Mouse (Mus musculus) ES-E14 (cell line): ENCODE measurements around the gene Aqp2. TPM values are rescaled to one million over a fixed set of nuclear protein-coding genes. Genes with fewer than 3 reads are reported as not detected.

ENCODE experiments used
- DNase-seq: peaks from one replicate; pipeline ENCODE4 v3.0.0-alpha.2; 2013; ENCODE audit warnings: low read depth, low spot score
- H3K27ac ChIP-seq: 2 replicates; pipeline ENCODE4 v1.5.1; 2012; ENCODE audit warnings: low read depth, mild to moderate bottlenecking, low read length, moderate library complexity, mixed read lengths; ENCODE audit not compliant: poor library complexity, insufficient read depth, severe bottlenecking
- H3K36me3 ChIP-seq: 2 replicates; pipeline ENCODE4 v1.6.1; 2012; ENCODE audit warnings: mild to moderate bottlenecking, low read length, moderate library complexity, mixed read lengths; ENCODE audit not compliant: control insufficient read depth, poor library complexity, insufficient read depth, severe bottlenecking
- H3K4me1 ChIP-seq, 2 experiments: fragments of 150-350 bp in 1 of 2; sonication (generic) in 1 of 2; 2 replicates each; pipeline ENCODE4 v1.6.1; 2012; ENCODE audit warnings: low read length in 2 of 2, mild to moderate bottlenecking in 1 of 2, mixed read lengths in 1 of 2; ENCODE audit not compliant: control insufficient read depth in 2 of 2, insufficient read depth in 2 of 2, poor library complexity in 1 of 2
- H3K4me3 ChIP-seq, 2 experiments: fragments of 150-350 bp in 1 of 2; sonication (generic) in 1 of 2; 2 replicates each; pipeline ENCODE4 v1.5.1; 2012; ENCODE audit warnings: low read length in 2 of 2, low read depth in 1 of 2, mild to moderate bottlenecking in 1 of 2, mixed read lengths in 1 of 2; ENCODE audit not compliant: insufficient read depth in 1 of 2, poor library complexity in 1 of 2, severe bottlenecking in 1 of 2
- H3K9ac ChIP-seq: 2 replicates; pipeline ENCODE4 v1.6.1; 2012; ENCODE audit warnings: low read depth, mild to moderate bottlenecking, low read length, mixed read lengths; ENCODE audit not compliant: poor library complexity, insufficient read depth, severe bottlenecking
- H3K9me3 ChIP-seq: fragments of 150-350 bp; sonication (generic); 2 replicates; pipeline ENCODE4 v1.6.1; 2012; ENCODE audit warnings: low read depth, mild to moderate bottlenecking, low read length; ENCODE audit not compliant: control insufficient read depth, insufficient read depth
- CHD2 ChIP-seq: IDR thresholded peaks from 2 replicates; pipeline ENCODE4 v1.6.1; 2014; ENCODE audit warnings: mild to moderate bottlenecking, low read depth, low read length, inconsistent platforms
- HCFC1 ChIP-seq: IDR thresholded peaks from 2 replicates; pipeline ENCODE4 v1.6.1; 2012; ENCODE audit warnings: low read length, inconsistent platforms, borderline replicate concordance; ENCODE audit not compliant: insufficient read depth
- MAFK ChIP-seq: IDR thresholded peaks from 2 replicates; pipeline ENCODE4 v1.6.1; 2014; ENCODE audit warnings: mild to moderate bottlenecking, low read depth, low read length, inconsistent platforms; ENCODE audit not compliant: insufficient read depth
- ZC3H11A ChIP-seq: IDR thresholded peaks from 2 replicates; pipeline ENCODE4 v1.6.1; 2012; ENCODE audit warnings: low read depth, mild to moderate bottlenecking, inconsistent platforms, low read length, borderline replicate concordance
- ZNF384 ChIP-seq: IDR thresholded peaks from 2 replicates; pipeline ENCODE4 v1.6.1; 2012; ENCODE audit warnings: low read depth, low read length, inconsistent platforms
- in situ Hi-C, 2 experiments: fragments of 600-800 bp; cut with MboI; formaldehyde crosslinking; loops; one replicate each; pipeline ENCODE4 v1.15.1; 2025; ENCODE audit warnings: low sequenced_read_pairs in 2 of 2, inconsistent platforms in 1 of 2; ENCODE audit not compliant: unreplicated experiment in 2 of 2
- total RNA-seq: library from RNA; depleted of rRNA; stranded (reverse); fragments of 300-350 nt; gene quantifications from 2 replicates; pipeline ENCODE4 v1.2.3, GENCODE M21; 2012

Gene Aqp2
- total RNA-seq, 1 experiment, result not detected

GRCm38 (mm10) chr15:99592177-99592576 lies 13.3 kb downstream of the Aqp2 start:
- Histone ChIP-seq H3K9me3 (no peaks in the 10 kb centered on the region), H3K36me3 (no peaks in the 10 kb centered on the region), H3K4me3 (no peak overlapping the region), H3K4me1 (peaks cover 0 to 6% of the 10 kb centered on the region in 2 experiments; a peak in 1 of 4 replicates), H3K27ac (no peak overlapping the region), H3K9ac (no peak overlapping the region)
- TF ChIP-seq ZC3H11A (no peak), ZNF384 (no peak), CHD2 (no peak), MAFK (no peak), HCFC1 (no peak)
- in situ Hi-C loops, result no loop called here
- no peak for DNase-seq

GRCm38 (mm10) chr15:99592877-99593276 lies 14.0 kb downstream of the Aqp2 start:
- TF ChIP-seq CHD2, result no peak
- no peak for TF ChIP-seq MAFK
- no peak for TF ChIP-seq ZC3H11A
- no peak for TF ChIP-seq HCFC1
- no peak for TF ChIP-seq ZNF384
- no peaks in the 10 kb centered on the region for H3K36me3 ChIP-seq

DNA sequence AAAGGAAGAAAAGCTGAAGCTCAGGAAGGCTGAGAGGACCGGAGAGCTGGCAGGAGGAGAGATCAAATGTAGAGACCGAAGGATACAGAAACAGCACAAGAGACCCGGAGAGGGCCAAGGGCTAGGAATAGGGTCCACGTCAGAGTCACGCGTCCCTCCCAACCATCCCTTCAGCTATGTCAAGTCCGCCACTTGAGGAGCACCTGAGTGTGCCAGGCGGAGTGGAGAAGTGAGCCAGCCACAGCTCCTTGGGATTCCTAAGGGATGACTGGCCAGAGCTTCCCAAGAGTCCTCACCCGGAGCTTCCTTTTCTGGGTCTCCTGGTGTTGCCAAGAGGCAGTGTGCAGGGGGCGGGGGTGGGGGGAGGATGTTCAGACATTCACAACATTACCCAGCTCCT lies 16.1 kb downstream of the Aqp2 start:
- in situ Hi-C loops, result no loop called here
- Histone ChIP-seq H3K36me3 (no peaks in the 10 kb centered on the region), H3K4me1 (peaks cover 0 to 10% of the 10 kb centered on the region in 2 experiments; a peak in 1 of 4 replicates), H3K9ac (no peak overlapping the region), H3K9me3 (no peaks in the 10 kb centered on the region), H3K4me3 (no peak overlapping the region), H3K27ac (no peak overlapping the region)
- no peak for DNase-seq
- no peak for TF ChIP-seq MAFK
- TF ChIP-seq HCFC1, result no peak
- no peak for TF ChIP-seq CHD2
- no peak for TF ChIP-seq ZC3H11A
- no peak for TF ChIP-seq ZNF384

More at GRCm38 (mm10) chr15:99592877-99593276, 14.0 kb downstream of the Aqp2 start:
- no peaks in the 10 kb centered on the region for H3K9me3 ChIP-seq
- H3K4me3 ChIP-seq, result no peak overlapping the region
- H3K27ac ChIP-seq, result no peak overlapping the region
- H3K9ac ChIP-seq, result no peak overlapping the region
- no peak for DNase-seq
- H3K4me1 ChIP-seq, result peaks cover 0 to 10% of the 10 kb centered on the region in 2 experiments; a peak in 1 of 4 replicates
- in situ Hi-C loops, result no loop called here

DNA sequence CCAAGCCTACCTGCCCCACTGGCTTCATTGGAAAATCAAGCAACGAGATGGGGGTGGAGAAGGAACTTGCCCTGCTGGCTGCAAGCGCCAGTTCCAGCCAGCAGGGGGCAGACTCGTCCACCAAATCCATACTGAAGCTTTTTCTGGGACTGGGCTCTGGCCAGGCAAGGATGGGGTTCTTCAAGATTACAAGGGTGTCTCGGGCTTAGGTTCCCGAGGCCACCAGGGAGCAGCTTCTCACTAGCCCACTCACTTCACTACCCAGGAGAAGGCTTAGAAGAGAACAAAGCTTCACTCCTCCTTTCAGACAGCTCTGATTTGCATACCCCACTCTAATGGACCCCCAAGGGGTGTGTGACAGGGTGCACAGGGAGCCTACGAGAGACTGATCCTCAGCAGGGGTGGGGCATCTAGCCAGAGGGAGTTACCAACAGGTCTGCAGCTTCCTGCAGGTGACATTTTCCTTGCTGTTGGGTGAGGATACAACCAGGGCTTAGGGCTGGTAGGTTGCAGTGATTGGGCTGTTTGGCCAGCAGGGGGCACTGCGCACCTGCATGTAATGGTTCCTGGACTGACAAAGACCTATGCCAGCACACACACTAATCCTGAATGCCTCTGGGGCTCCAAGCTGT lies 17.3 kb downstream of the Aqp2 start:
- TF ChIP-seq MAFK (no peak), ZC3H11A (peak; percentile 75), CHD2 (no peak), HCFC1 (no peak)
- Histone ChIP-seq H3K27ac (no peak overlapping the region), H3K4me3 (no peak overlapping the region), H3K9me3 (no peaks in the 10 kb centered on the region), H3K36me3 (no peaks in the 10 kb centered on the region), H3K4me1 (peaks cover 0 to 12% of the 10 kb centered on the region in 2 experiments; a peak in 1 of 4 replicates), H3K9ac (no peak overlapping the region)
- peak; percentile 84 for DNase-seq
- in situ Hi-C loops, result no loop called here
